Mouse (Mus musculus) urinary bladder, postnatal 25 days (tissue): ENCODE data around the gene Carns1.

ENCODE experiments used
- DNase-seq: peaks from one replicate; pipeline ENCODE4 v3.0.0; 2022; ENCODE audit warnings: low spot score

Gene Carns1

DNA sequence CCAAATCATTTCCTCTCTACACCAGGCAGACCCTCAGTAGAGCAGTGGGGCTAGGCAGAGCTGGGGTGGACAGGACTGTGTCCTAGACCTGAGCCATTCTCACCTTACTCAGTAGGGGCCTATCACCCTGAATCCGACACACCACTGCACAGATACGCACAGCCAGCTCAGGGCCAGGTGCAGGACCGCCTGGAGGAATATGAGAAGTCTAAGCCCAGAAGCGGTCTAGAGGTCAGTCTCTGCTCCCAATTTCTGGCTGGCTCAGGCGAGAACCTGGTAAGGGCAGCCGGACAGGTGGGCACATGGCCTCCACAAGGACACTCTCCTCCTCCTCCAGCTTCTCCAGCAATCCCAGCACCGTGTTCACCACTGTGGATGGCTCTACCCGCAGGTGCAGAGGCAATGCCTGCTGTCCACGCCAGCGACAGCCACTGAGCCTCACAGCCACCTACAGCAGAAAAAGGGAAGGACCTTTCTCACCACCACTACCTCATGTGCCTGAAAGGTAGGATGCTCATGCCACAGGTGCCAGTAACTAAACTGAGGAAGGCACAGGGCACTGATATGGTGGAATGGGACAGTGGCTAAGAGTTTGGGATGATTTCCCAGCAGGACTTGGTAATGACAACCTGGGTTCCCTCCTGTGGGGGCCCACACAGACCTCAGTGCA is 4.4 kb downstream of the Carns1 start:
- DNase-seq = no peak

DNA sequence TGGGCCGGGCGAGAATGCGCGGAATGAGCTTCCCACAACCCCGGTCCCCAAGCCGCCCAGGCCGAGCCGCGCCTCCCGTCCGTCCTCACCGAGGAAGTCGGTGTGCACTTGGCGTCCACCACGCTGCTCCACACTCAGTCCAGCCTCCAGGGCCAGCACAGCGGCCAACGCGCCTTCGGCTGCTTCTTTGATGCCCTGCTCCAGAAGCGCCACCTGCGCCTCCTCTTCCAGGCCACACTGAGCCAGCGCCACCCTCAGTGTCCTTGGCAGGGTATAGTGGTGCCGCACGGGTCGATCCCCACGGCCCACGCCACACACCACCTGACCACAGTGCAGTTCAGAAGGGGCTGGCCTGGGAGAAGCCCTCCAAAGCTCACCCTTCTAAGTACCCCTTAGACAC is 5.5 kb downstream of the Carns1 start:
- no peak for DNase-seq

- peak; percentile 98 for DNase-seq
Observed at GRCm38 (mm10) chr19:4169378-4169784, 5.9 kb downstream of the Carns1 start.

- no peak for DNase-seq
Observed at GRCm38 (mm10) chr19:4166678-4167476, 8.4 kb downstream of the Carns1 start.

GRCm38 (mm10) chr19:4164721-4165120 is 10.6 kb downstream of the Carns1 start:
- no peak for DNase-seq

DNA sequence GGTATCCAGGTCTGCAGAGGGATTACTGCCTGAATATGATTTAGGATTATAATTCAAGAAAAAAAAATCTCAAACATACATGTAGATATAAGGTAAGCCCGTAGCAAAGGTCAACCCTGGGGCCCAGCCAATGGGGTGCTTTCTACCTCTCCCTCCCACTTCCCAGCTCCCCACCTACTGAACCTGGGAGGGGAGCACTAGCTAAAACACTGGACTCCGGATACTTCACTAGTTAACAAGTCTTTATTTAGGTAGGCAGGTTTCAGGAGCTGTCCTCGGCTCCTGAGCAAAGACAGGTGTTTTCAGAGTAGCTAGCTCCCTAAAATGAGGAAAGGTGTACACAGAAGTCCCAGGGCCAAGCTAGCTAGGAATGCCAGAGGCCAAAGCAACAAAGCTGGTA is 11.2 kb downstream of the Carns1 start:
- no peak for DNase-seq

DNA sequence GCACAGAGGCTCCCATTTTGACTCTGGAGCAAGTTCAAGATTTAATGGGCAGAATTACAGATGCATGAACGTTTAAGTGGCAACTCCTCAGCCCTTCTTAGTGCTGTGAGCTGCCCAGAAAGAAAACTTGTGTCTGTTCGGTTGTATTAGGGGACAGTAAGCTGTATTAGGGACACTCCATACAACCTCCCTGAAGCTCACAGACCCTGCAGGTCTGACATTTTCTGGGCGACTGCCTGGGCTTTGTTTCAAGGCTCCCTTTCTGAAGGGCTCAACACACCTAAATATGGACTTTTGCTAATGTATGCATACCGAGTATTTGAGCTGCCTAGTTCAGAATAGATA is 11.8 kb downstream of the Carns1 start:
- DNase-seq = no peak

DNA sequence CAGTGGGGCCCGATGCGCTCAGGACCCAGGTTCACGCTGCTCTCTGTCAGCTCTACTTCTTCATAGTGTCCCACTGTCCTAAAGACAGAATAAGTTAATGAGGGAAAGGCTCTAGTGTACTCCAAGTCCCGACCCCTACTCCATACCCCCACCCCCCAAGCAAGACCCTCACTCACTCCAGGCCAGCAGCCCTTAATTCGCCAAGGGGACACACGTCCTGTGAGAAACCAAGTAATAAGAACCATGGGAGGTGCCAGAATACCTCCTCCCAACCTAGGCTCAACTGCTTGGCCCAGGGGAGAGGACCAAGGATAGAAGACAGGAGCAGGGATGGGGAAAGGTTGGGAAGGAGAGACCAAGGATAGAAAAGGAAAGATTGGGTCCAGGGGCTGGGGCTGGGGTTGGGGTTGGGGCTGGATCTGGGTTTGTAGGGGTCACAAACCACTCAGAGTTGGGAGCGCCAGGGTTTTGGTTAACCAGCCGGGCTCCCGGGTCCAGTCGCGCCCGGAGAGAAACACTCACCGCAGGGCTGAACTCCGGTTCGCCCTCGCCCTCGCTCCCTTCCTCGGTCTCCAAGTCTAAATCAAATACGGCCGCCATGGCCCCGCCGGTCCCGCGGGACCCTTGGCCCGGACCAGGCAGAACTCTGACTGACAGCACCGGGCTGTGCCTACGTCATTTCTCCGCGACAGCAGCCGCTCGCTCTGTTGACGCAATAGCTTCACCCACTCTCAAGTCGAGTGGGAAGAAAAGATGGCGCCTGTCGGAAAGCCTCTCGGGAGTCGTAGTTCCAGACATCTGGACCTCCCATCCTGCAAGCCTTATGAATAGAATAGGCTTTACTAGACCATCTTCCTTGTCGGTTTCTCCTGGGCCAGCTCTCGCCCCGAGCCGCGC is 12.4 kb downstream of the Carns1 start, which contains the start of gene Rps6kb2:
Rps6kb2 (minus strand) TSS at position 709 of the 897 bp plus-strand sequence.
- DNase-seq = peak; percentile 95

DNA sequence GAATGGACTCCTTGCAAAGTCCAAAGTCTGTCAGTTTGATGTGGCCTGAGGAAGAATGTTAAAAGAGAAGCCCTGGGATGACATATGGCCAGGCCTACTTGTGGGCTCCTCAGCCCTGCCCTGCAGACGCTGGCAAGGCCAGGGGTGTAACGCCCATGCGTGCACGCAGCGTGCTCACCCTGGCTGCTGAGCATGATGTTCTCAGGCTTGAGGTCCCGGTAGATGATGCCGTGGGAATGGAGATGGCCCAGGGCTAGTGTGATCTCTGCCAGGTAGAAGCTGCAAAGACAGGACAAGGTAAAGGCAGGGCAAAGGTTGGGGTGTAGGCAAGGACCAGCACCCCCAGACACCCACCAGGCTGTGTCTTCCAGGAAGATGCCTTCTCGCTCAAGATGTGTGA is 16.2 kb downstream of the Carns1 start:
- DNase-seq = no peak

- DNase-seq = no peak
Observed at GRCm38 (mm10) chr19:4156771-4157170, 18.5 kb downstream of the Carns1 start.

DNA sequence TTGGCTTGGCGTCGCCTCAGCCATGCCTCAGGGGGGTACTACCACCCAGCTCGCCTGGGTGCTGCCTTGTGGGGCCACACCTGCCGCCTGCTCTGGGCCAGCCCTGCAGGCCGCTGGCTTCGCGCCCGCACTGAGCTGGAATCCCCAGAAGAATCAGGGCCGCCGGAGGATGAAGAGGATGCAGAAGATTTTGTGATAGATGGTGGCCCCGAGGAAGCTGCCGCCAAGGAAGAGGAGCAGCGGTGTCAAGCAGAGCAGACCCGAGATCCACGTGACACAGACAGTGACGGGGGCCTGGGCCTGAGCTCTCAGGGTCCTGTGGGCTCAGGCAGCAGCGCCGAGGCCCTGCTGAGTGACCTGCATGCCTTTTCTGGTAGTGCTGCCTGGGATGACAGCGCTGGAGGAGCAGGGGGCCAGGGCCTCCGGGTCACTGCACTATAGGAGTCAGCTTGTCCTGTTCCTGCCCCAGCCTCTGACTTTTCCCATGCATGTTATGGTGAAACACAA is 19.2 kb downstream of the Carns1 start:
- DNase-seq = no peak

DNA sequence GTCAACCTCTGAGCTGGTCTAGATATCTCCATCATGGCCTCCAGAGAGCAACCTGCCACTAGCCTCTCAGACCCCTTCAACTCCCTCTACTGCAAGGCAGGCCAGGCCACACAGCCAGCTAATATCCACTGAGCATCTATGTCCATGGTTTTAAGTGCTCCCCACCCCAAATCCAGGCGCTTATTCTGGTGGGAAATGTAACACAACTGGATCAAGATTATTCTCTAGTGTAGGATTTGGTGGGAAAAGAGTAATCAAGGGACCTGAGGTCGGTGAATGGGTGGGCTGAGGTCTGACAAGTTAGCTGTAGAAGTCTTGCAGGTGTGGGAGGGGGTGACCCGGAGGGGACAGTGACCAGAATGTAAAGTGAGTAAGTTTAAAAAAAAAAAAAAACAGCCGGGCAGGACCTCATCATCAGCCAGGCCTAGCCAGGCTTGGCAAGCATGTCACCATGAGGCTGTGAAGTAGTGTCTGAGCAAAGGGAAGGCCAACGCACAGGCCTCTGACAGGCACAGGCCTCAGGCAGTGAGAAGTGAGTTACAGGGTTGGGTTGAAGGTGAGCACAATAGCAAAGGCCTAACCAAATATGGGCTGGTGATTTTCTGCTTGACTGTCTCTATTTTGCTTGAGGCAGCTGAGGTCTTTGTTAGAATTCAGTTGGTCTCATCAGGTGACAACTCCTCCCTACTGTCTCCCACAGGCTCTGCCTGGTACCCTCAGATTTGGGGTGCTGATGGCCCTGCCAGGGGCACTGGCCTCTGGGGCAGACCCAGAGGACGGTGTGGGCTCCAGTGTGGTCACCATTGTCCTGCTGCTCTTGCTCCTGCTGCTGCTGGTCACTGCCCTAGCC is 19.8 kb downstream of the Carns1 start:
- DNase-seq = no peak

DNA sequence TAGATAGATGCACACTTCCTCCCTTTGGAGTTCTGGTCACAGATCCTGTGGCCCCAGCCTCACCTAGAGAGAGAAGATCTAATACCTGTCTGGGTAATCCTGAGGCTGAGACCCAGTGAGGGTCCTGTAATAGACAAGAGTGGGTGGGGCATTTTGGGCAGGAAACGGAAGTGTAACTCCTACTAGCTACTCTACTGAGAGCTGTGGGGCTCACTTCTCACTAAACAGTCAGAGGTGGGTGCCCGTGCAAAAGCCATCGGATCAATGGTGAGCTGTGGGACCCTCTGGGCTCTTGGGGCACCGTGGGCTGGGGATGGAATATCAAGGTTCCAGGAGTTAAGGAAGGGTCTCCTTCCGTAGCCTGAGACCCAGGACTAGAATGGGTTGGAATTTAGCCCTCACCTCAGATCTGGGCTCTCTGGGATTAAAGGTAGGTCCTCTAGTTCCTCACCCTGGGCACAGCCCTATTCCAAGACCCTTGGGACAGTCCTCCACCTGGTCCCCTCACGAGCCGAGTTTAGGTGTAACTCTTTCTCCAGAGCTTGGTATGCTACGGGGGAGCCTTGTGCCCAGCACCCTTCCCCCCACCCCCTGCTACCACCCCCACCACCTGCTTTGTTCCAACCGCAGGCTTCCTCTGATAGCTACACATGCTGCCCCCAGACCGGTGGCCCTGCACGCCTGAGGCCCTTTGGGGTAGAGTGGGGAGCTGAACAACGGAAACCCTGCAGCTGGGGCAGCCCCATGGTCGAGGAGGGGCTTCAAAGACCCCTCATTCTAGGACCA is 20.6 kb downstream of the Carns1 start:
- no peak for DNase-seq

DNA sequence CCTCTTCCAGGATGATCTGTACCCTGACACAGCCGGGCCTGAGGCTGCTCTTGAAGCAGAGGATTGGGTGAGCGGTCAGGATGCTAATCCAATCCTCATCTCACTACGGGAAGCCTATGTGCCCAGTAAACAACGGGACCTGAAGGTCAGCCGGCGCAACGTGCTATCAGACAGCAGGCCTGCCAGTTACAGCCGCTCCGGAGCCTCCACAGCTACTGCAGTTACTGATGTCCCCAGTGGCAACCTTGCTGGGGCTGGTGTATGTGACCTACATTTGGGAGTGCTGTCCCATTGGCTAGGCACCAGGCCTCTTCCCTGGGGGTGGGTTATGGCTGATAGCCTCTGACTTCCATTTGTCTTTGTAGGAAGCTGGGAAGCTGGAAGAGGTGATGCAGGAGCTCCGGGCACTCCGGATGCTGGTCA is 22.0 kb downstream of the Carns1 start, which contains the start of gene Ptprcap:
Ptprcap (plus strand) TSS at position 373 of the 423 bp plus-strand sequence.
- no peak for DNase-seq

DNA sequence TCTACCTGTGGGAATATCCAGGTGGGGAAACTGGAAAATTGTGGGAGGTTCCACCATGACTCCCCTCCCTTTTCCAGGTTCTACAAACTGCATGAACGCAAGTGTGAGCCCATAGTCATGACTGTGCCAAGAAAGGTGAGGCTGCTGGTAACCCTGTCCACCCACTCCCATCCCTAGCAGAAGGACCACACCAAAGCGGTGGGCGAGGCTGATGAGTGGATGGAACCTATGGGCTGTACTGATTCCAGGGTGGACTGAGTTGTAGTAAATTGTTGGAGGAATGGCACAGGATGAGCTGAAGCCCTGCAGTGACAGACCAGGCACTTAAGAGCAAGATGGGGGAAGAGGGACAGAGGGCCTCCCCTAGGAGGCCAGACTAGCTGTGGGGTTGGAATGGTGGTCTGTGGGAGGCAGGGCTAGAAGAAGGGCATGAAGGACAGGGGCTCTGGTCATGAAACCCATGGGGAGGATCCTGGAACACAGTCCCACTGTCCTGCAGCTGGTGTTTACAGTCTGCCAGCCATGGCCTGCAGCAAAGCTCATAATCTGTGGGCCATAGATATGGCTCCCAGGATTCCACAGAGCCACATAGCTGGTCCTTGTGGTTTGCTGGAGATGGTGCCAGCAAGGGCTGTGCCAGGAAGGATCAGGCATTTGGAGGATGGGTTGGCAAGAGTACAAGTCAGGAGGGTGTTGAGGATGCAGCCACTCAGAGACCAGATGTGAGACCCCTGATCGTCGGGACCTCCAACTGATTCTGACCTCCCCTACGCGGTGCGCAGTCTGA is 22.6 kb downstream of the Carns1 start:
- DNase-seq = no peak

DNA sequence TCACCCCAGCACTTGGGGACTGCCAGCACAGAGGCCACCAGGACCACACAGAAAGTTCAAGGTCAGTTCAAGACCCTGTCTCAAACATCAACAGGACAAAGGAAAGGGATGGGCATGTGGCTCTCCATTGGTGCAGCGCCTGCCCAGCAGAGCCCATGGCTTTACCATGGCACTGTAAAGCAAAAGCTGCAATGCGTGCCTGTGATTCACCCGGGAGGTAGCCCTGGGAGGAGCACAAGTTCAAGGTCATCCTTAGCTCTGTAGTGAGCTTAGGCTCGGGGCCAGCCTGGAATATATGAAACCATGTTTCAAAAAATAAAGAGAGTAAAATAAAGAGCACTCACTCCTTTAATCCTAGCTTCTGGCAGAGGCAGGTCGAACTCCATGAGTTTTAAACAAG is 23.4 kb downstream of the Carns1 start:
- no peak for DNase-seq

- DNase-seq = no peak
Observed at GRCm38 (mm10) chr19:4151488-4151860, 23.8 kb downstream of the Carns1 start.

- no peak for DNase-seq
Observed at GRCm38 (mm10) chr19:4150567-4151487, 24.5 kb downstream of the Carns1 start.
